Comparison of ENCODE assay signal across 9 mouse cellular contexts in the genomic region with DNA sequence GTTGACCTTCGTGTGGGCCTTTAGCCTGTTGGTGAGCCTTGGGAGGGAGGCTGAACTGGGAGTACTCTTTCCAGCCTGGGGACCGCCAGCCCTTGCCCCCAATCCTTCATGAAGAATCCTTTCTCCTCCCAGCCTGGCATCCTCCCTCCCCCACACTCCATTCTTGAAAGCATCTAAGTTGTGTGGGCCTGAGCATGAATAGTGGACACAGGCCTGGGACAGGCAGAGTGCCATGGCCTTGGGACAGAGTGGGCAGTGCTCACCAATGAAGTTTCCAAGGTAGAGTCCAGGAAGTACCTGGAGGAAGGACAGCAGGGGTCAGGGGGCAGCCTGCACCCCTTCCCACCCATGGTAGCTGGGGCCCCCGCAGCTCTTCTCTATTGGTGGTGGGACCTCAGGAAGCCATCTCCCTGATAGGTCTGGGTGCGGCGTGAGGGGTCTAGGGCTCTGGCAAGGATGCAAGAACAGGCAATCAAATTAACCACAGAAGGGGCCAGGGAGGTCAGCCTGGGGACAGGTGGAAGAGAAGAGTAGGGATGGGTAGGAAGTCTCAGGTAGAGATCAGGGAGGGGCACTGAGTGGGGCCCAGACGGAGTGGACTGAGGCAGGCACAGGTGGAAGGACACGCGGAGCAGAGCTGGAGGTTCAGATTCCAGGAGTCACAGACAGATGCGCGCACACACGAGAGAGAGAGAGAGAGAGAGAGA. TPM values are rescaled to one million over a fixed set of nuclear protein-coding genes. Genes with fewer than 3 reads are reported as not detected.
DNase-seq lines count a peak whose midpoint lies in the region; ATAC-seq and TF ChIP-seq lines count a peak whose summit lies in the region.
"Had no signal": no experiment of that assay in that cellular context is flagged by ENCODE, and none has a peak within 500 bp of the region (broad histone marks: within the 10 kb centered on the region; RNA-seq: fewer than 3 reads in every experiment).

No protein-coding gene starts in this region.

- H3K9me3 ChIP-seq in neural tube, embryonic 11.5 days (ENCODE audit: control insufficient read depth, low read length), result no peaks in the 10 kb centered on the region
- no peaks in the 10 kb centered on the region for H3K9me3 ChIP-seq in limb, embryonic 15.5 days

- no peak for DNase-seq in gastrocnemius, adult 2 months
- no peak for DNase-seq in gastrocnemius, adult 8-10 months (ENCODE audit: low spot score in 2 of 2)
- no peak for DNase-seq in neural tube, embryonic 11.5 days (ENCODE audit: low spot score)
- DNase-seq in neural tube, embryonic 10.5 days (ENCODE audit: extremely low spot score, low spot score), result no peak
- no peak for DNase-seq in frontal cortex, postnatal 36 days (ENCODE audit: low spot score in 2 of 2)
- DNase-seq in natural killer cell, adult 2 months (ENCODE audit: low spot score in 2 of 2), result no peak
- DNase-seq: liver had no signal

- no peak for TF ChIP-seq CTCF in gastrocnemius, adult 2 months (IDR thresholded peaks at IDR 0.05)

- no peak overlapping the region for H3K27ac ChIP-seq in gastrocnemius, adult 2 months
- H3K27ac ChIP-seq in neural tube, embryonic 11.5 days (ENCODE audit: low read depth, low read length), result no peak overlapping the region
- H3K27ac ChIP-seq in limb, embryonic 15.5 days, result no peak overlapping the region

- WGBS in neural tube, embryonic 11.5 days, result 40% methylated on average over 11 of the region's 11 CpGs
- WGBS in limb, embryonic 15.5 days, result 38% methylated on average over 11 of the region's 11 CpGs

- intact Hi-C loops in gastrocnemius, adult 2 months (cut with DNase I), result no loop called here

- H3K4me2 ChIP-seq in neural tube, embryonic 11.5 days (ENCODE audit: low read depth), result peak overlapping the region; percentile 95
- peak overlapping the region; percentile 96; the same call in 1 of the 2 replicates for H3K4me2 ChIP-seq in limb, embryonic 15.5 days

- ATAC-seq in neural tube, embryonic 11.5 days (ENCODE audit: insufficient read depth, low FRiP score, low TSS enrichment), result no peak
- no peak for ATAC-seq in limb, embryonic 15.5 days (ENCODE audit: insufficient number of reproducible peaks, low FRiP score, low TSS enrichment, low read depth)
- ATAC-seq in granulocyte monocyte progenitor cell, adult 5-6 weeks (replicated peaks; ENCODE audit: poor library complexity, severe bottlenecking), result no peak

- peak overlapping the region; percentile 78 for H3K4me3 ChIP-seq in gastrocnemius, adult 2 months
- peak overlapping the region; percentile 67 for H3K4me3 ChIP-seq in neural tube, embryonic 11.5 days (ENCODE audit: low read depth, low read length)
- H3K4me3 ChIP-seq in limb, embryonic 15.5 days, result 0 out of 2 replicates have a peak overlapping the region, but pooled peaks have one; percentile 58

- peaks cover 19% of the 10 kb centered on the region for H3K27me3 ChIP-seq in neural tube, embryonic 11.5 days (ENCODE audit: control insufficient read depth, insufficient read depth, low read length)
- H3K27me3 ChIP-seq in limb, embryonic 15.5 days, result peaks cover 65% of the 10 kb centered on the region

- H3K4me1 ChIP-seq in neural tube, embryonic 11.5 days (ENCODE audit: control insufficient read depth, insufficient read depth, low read length), result no peaks in the 10 kb centered on the region; the same call in 1 of the 2 replicates
- H3K4me1 ChIP-seq in limb, embryonic 15.5 days, result peaks cover 13% of the 10 kb centered on the region

- H3K36me3 ChIP-seq in neural tube, embryonic 11.5 days (ENCODE audit: control insufficient read depth, insufficient read depth, low read length), result no peaks in the 10 kb centered on the region
- H3K36me3 ChIP-seq in limb, embryonic 15.5 days, result no peaks in the 10 kb centered on the region

- H3K9ac ChIP-seq in neural tube, embryonic 11.5 days (ENCODE audit: low read length), result peak overlapping the region; percentile 79; the same call in 1 of the 2 replicates
- H3K9ac ChIP-seq in limb, embryonic 15.5 days, result no peak overlapping the region

RNA-seq across cellular contexts. Expression of a gene that starts 1.0 kb away (rescaled TPM):
- total RNA-seq in gastrocnemius, adult 2 months (2021), result under 1 TPM; 0.45 to 0.61 TPM
- under 1 TPM in 3 of 4 experiments, not detected in 1; 0.16 to 0.62 (median 0.39) TPM for total RNA-seq in gastrocnemius, adult 8-10 months (2022)
- polyA plus RNA-seq in neural tube, embryonic 11.5 days (2014; fragmentation: Nextera tagmentation; extraction: Ambion mirVana), result 1.4 TPM in 2 replicates
- 0.36 and 0.38 TPM in 2 replicates for polyA plus RNA-seq in limb, embryonic 15.5 days (2015; fragmentation: Nextera tagmentation; extraction: Ambion mirVana)
- total RNA-seq in granulocyte monocyte progenitor cell, adult 5-6 weeks (2014; fragmentation: Nextera tagmentation), result not detected in 2 replicates
- total RNA-seq in granulocyte monocyte progenitor cell, adult 5-6 weeks (2017), result not detected in 2 replicates

RNA-seq across cellular contexts. Expression of a gene that starts 11.8 kb away (rescaled TPM):
- total RNA-seq in gastrocnemius, adult 2 months (2021), result not detected
- total RNA-seq in gastrocnemius, adult 8-10 months (2022), result not detected
- 1.6 and 1.7 TPM in 2 replicates for polyA plus RNA-seq in neural tube, embryonic 11.5 days (2014; fragmentation: Nextera tagmentation; extraction: Ambion mirVana)
- polyA plus RNA-seq in limb, embryonic 15.5 days (2015; fragmentation: Nextera tagmentation; extraction: Ambion mirVana), result 0.15 and 0.52 TPM in 2 replicates
- total RNA-seq in granulocyte monocyte progenitor cell, adult 5-6 weeks (2014; fragmentation: Nextera tagmentation), result 2.4 and 13.4 TPM in 2 replicates
- 1.7 and 2.5 TPM in 2 replicates for total RNA-seq in granulocyte monocyte progenitor cell, adult 5-6 weeks (2017)

RNA-seq across cellular contexts. Expression of a gene that starts 17.5 kb away (rescaled TPM):
- 1 to 10 TPM; 1.4 to 1.7 TPM for total RNA-seq in gastrocnemius, adult 2 months (2021)
- total RNA-seq in gastrocnemius, adult 8-10 months (2022), result under 1 TPM; 0.24 to 0.94 (median 0.51) TPM
- polyA plus RNA-seq in neural tube, embryonic 11.5 days (2014; fragmentation: Nextera tagmentation; extraction: Ambion mirVana), result 0.46 and 1.2 TPM in 2 replicates
- polyA plus RNA-seq in limb, embryonic 15.5 days (2015; fragmentation: Nextera tagmentation; extraction: Ambion mirVana), result 3.5 and 5.9 TPM in 2 replicates
- total RNA-seq in granulocyte monocyte progenitor cell, adult 5-6 weeks (2014; fragmentation: Nextera tagmentation), result not detected in 2 replicates
- not detected in 2 replicates for total RNA-seq in granulocyte monocyte progenitor cell, adult 5-6 weeks (2017)

RNA-seq across cellular contexts. Expression of a gene that starts 39.4 kb away (rescaled TPM):
- total RNA-seq in gastrocnemius, adult 2 months (2021), result 100 to 1,000 TPM; 445 to 720 TPM
- 100 to 1,000 TPM; 731 to 847 (median 747) TPM for total RNA-seq in gastrocnemius, adult 8-10 months (2022)
- not detected in 2 replicates for polyA plus RNA-seq in neural tube, embryonic 11.5 days (2014; fragmentation: Nextera tagmentation; extraction: Ambion mirVana)
- polyA plus RNA-seq in limb, embryonic 15.5 days (2015; fragmentation: Nextera tagmentation; extraction: Ambion mirVana), result 0.90 and 4.2 TPM in 2 replicates
- not detected in 2 replicates for total RNA-seq in granulocyte monocyte progenitor cell, adult 5-6 weeks (2014; fragmentation: Nextera tagmentation)
- total RNA-seq in granulocyte monocyte progenitor cell, adult 5-6 weeks (2017), result not detected in 2 replicates
